Mouse (Mus musculus) cerebellum, adult 8-10 months (tissue): ENCODE results near the gene Gm28048.

Source experiments
- DNase-seq: peaks from one replicate; pipeline ENCODE4 v3.0.0; 2022

The Gm28048 gene

GRCm38 (mm10) chr11:22830179-22830611 is 151.7 kb downstream of the Gm28048 start:
- no peak for DNase-seq

- DNase-seq, result no peak
Measured at GRCm38 (mm10) chr11:22828988-22829632, 152.8 kb downstream of the Gm28048 start.

GRCm38 (mm10) chr11:22827514-22828080 is 154.3 kb downstream of the Gm28048 start:
- no peak for DNase-seq

GRCm38 (mm10) chr11:22826665-22827064 is 155.2 kb downstream of the Gm28048 start:
- no peak for DNase-seq

- DNase-seq, result no peak
Measured at GRCm38 (mm10) chr11:22826051-22826450, 155.8 kb downstream of the Gm28048 start.

GRCm38 (mm10) chr11:22825548-22825947 is 156.3 kb downstream of the Gm28048 start:
- DNase-seq, result no peak

GRCm38 (mm10) chr11:22824049-22824705 is 157.7 kb downstream of the Gm28048 start:
- DNase-seq, result no peak

GRCm38 (mm10) chr11:22821243-22821642 is 160.6 kb downstream of the Gm28048 start:
- no peak for DNase-seq

GRCm38 (mm10) chr11:22818371-22818770 is 163.5 kb downstream of the Gm28048 start:
- no peak for DNase-seq

- no peak for DNase-seq
Measured at GRCm38 (mm10) chr11:22815877-22816276, 166.0 kb downstream of the Gm28048 start.

GRCm38 (mm10) chr11:22815143-22815542 is 166.7 kb downstream of the Gm28048 start:
- no peak for DNase-seq

- no peak for DNase-seq
Measured at GRCm38 (mm10) chr11:22813921-22814704, 167.8 kb downstream of the Gm28048 start.

- DNase-seq, result no peak
Measured at GRCm38 (mm10) chr11:22813427-22813826, 168.5 kb downstream of the Gm28048 start.

GRCm38 (mm10) chr11:22811413-22811812 is 170.5 kb downstream of the Gm28048 start:
- no peak for DNase-seq

GRCm38 (mm10) chr11:22809465-22810096 is 172.3 kb downstream of the Gm28048 start:
- DNase-seq, result no peak

GRCm38 (mm10) chr11:22808040-22808439 is 173.8 kb downstream of the Gm28048 start:
- DNase-seq, result no peak

- DNase-seq, result no peak
Measured at GRCm38 (mm10) chr11:22805171-22805570, 176.7 kb downstream of the Gm28048 start.

- no peak for DNase-seq
Measured at GRCm38 (mm10) chr11:22799987-22800424, 181.9 kb downstream of the Gm28048 start.

- no peak for DNase-seq
Measured at GRCm38 (mm10) chr11:22798916-22799315, 183.0 kb downstream of the Gm28048 start.

- no peak for DNase-seq
Measured at GRCm38 (mm10) chr11:22794734-22795133, 187.2 kb downstream of the Gm28048 start.

- no peak for DNase-seq
Measured at GRCm38 (mm10) chr11:22793881-22794203, 188.0 kb downstream of the Gm28048 start.

- DNase-seq, result no peak
Measured at GRCm38 (mm10) chr11:22793176-22793880, 188.6 kb downstream of the Gm28048 start.
